Mouse (Mus musculus): ENCODE measurements at regions not wholly inside any gene's neighbourhood (a gene's known extent, or its start where the extent isn't known, plus 50 kb on each side); places are given as distances from the start of the nearest gene placed in this dataset.

- no peaks in the 10 kb centered on the region for H3K79me2 ChIP-seq (ENCODE audit: inconsistent target)
- WGBS (ENCODE audit: missing documents) = 82% methylated on average over 4 of the region's 4 CpGs
- H3K4me3 ChIP-seq (ENCODE audit: inconsistent target) = no peak overlapping the region
- no peaks in the 10 kb centered on the region for H3K36me3 ChIP-seq (ENCODE audit: inconsistent target)
- no peak overlapping the region for H3K27ac ChIP-seq
Observed at GRCm38 (mm10) chr16:93358166-93358565, 245.7 kb downstream of the Setd4 start.

GRCm38 (mm10) chr16:93355204-93355899, 248.5 kb downstream of the Setd4 start:
- Histone ChIP-seq H3K36me3 (ENCODE audit: inconsistent target) (no peaks in the 10 kb centered on the region), H3K79me2 (ENCODE audit: inconsistent target) (no peaks in the 10 kb centered on the region), H3K4me3 (ENCODE audit: inconsistent target) (no peak overlapping the region), H3K27ac (no peak overlapping the region)
- 63% methylated on average over 11 of the region's 11 CpGs for WGBS (ENCODE audit: missing documents)

GRCm38 (mm10) chr16:93353971-93354370, 249.9 kb downstream of the Setd4 start:
- H3K79me2 ChIP-seq (ENCODE audit: inconsistent target) = no peaks in the 10 kb centered on the region
- WGBS (ENCODE audit: missing documents) = 90% methylated on average over 6 of the region's 6 CpGs
- H3K36me3 ChIP-seq (ENCODE audit: inconsistent target) = no peaks in the 10 kb centered on the region
- no peak overlapping the region for H3K27ac ChIP-seq
- H3K4me3 ChIP-seq (ENCODE audit: inconsistent target) = no peak overlapping the region

GRCm38 (mm10) chr16:93344555-93344954, 259.3 kb downstream of the Setd4 start:
- no peaks in the 10 kb centered on the region for H3K36me3 ChIP-seq (ENCODE audit: inconsistent target)
- no peaks in the 10 kb centered on the region for H3K79me2 ChIP-seq (ENCODE audit: inconsistent target)
- H3K4me3 ChIP-seq (ENCODE audit: inconsistent target) = no peak overlapping the region
- no peak overlapping the region for H3K27ac ChIP-seq
- WGBS (ENCODE audit: missing documents) = 1% methylated on average over 5 of the region's 5 CpGs

GRCm38 (mm10) chr16:93342701-93343100, 261.2 kb downstream of the Setd4 start:
- Histone ChIP-seq H3K4me3 (ENCODE audit: inconsistent target) (no peak overlapping the region), H3K27ac (no peak overlapping the region), H3K79me2 (ENCODE audit: inconsistent target) (no peaks in the 10 kb centered on the region), H3K36me3 (ENCODE audit: inconsistent target) (no peaks in the 10 kb centered on the region)
- 88% methylated on average over 2 of the region's 2 CpGs for WGBS (ENCODE audit: missing documents)

- WGBS (ENCODE audit: missing documents) = 73% methylated on average over 2 of the region's 2 CpGs
Observed at GRCm38 (mm10) chr16:93341791-93342190, 262.1 kb downstream of the Setd4 start.

GRCm38 (mm10) chr16:93338806-93339205, 265.1 kb downstream of the Setd4 start:
- H3K79me2 ChIP-seq (ENCODE audit: inconsistent target) = no peaks in the 10 kb centered on the region
- H3K36me3 ChIP-seq (ENCODE audit: inconsistent target) = no peaks in the 10 kb centered on the region
- H3K4me3 ChIP-seq (ENCODE audit: inconsistent target) = no peak overlapping the region
- 79% methylated on average over 6 of the region's 6 CpGs for WGBS (ENCODE audit: missing documents)
- H3K27ac ChIP-seq = no peak overlapping the region

More at GRCm38 (mm10) chr16:93341791-93342190, 262.1 kb downstream of the Setd4 start:
- Histone ChIP-seq H3K27ac (no peak overlapping the region), H3K36me3 (ENCODE audit: inconsistent target) (no peaks in the 10 kb centered on the region), H3K4me3 (ENCODE audit: inconsistent target) (no peak overlapping the region), H3K79me2 (ENCODE audit: inconsistent target) (no peaks in the 10 kb centered on the region)

GRCm38 (mm10) chr16:93335322-93336111, 268.3 kb downstream of the Setd4 start:
- no peak overlapping the region for H3K27ac ChIP-seq
- H3K79me2 ChIP-seq (ENCODE audit: inconsistent target) = no peaks in the 10 kb centered on the region
- H3K36me3 ChIP-seq (ENCODE audit: inconsistent target) = no peaks in the 10 kb centered on the region
- H3K4me3 ChIP-seq (ENCODE audit: inconsistent target) = no peak overlapping the region
- WGBS (ENCODE audit: missing documents) = 91% methylated on average over 11 of the region's 11 CpGs

GRCm38 (mm10) chr16:93333654-93334053, 270.2 kb downstream of the Setd4 start:
- H3K79me2 ChIP-seq (ENCODE audit: inconsistent target) = no peaks in the 10 kb centered on the region
- 91% methylated on average over 6 of the region's 6 CpGs for WGBS (ENCODE audit: missing documents)
- H3K4me3 ChIP-seq (ENCODE audit: inconsistent target) = no peak overlapping the region
- no peaks in the 10 kb centered on the region for H3K36me3 ChIP-seq (ENCODE audit: inconsistent target)
- no peak overlapping the region for H3K27ac ChIP-seq

GRCm38 (mm10) chr16:93328680-93329395, 275.0 kb downstream of the Setd4 start:
- H3K79me2 ChIP-seq (ENCODE audit: inconsistent target) = no peaks in the 10 kb centered on the region
- 56% methylated on average over 13 of the region's 13 CpGs for WGBS (ENCODE audit: missing documents)
- H3K27ac ChIP-seq = no peak overlapping the region
- no peaks in the 10 kb centered on the region for H3K36me3 ChIP-seq (ENCODE audit: inconsistent target)
- no peak overlapping the region for H3K4me3 ChIP-seq (ENCODE audit: inconsistent target)

GRCm38 (mm10) chr16:93324911-93325310, 279.0 kb downstream of the Setd4 start:
- Histone ChIP-seq H3K4me3 (ENCODE audit: inconsistent target) (no peak overlapping the region), H3K27ac (no peak overlapping the region), H3K79me2 (ENCODE audit: inconsistent target) (no peaks in the 10 kb centered on the region), H3K36me3 (ENCODE audit: inconsistent target) (no peaks in the 10 kb centered on the region)
- 87% methylated on average over 5 of the region's 5 CpGs for WGBS (ENCODE audit: missing documents)

GRCm38 (mm10) chr16:93323172-93323571, 280.7 kb downstream of the Setd4 start:
- 88% methylated on average over 5 of the region's 5 CpGs for WGBS (ENCODE audit: missing documents)
- no peak overlapping the region for H3K27ac ChIP-seq
- H3K4me3 ChIP-seq (ENCODE audit: inconsistent target) = no peak overlapping the region
- H3K79me2 ChIP-seq (ENCODE audit: inconsistent target) = no peaks in the 10 kb centered on the region
- no peaks in the 10 kb centered on the region for H3K36me3 ChIP-seq (ENCODE audit: inconsistent target)

GRCm38 (mm10) chr16:93319581-93319980, 284.3 kb downstream of the Setd4 start:
- Histone ChIP-seq H3K79me2 (ENCODE audit: inconsistent target) (no peaks in the 10 kb centered on the region), H3K4me3 (ENCODE audit: inconsistent target) (no peak overlapping the region), H3K27ac (no peak overlapping the region), H3K36me3 (ENCODE audit: inconsistent target) (no peaks in the 10 kb centered on the region)
- 93% methylated on average over 5 of the region's 5 CpGs for WGBS (ENCODE audit: missing documents)

- no peaks in the 10 kb centered on the region for H3K79me2 ChIP-seq (ENCODE audit: inconsistent target)
- whole genome bisulfite sequencing (ENCODE audit: missing documents) = 91% methylated on average over 12 of the region's 12 CpGs
- no peak overlapping the region for H3K4me3 ChIP-seq (ENCODE audit: inconsistent target)
- H3K36me3 ChIP-seq (ENCODE audit: inconsistent target) = no peaks in the 10 kb centered on the region
- H3K27ac ChIP-seq = no peak overlapping the region
Observed at GRCm38 (mm10) chr16:93311644-93312043, 292.2 kb downstream of the Setd4 start.
